7 mouse cellular contexts compared by ENCODE assay signal in genomic region chr11:77100137-77100937, GRCm38 (mm10). TPM values are rescaled to one million over a fixed set of nuclear protein-coding genes. Genes with fewer than 3 reads are reported as not detected.
DNase-seq lines count a peak whose midpoint lies in the region; ATAC-seq and TF ChIP-seq lines count a peak whose summit lies in the region.

No protein-coding gene starts in this region.

- H3K9ac ChIP-seq in intestine, embryonic 16.5 days (ENCODE audit: low read depth, low read length), result no peak overlapping the region

- no peaks in the 10 kb centered on the region for H3K36me3 ChIP-seq in intestine, embryonic 16.5 days (ENCODE audit: control insufficient read depth, insufficient read depth, low read length)

- H3K4me2 ChIP-seq in intestine, embryonic 16.5 days (ENCODE audit: low read depth, low read length), result no peak overlapping the region

- no peak overlapping the region for H3K4me3 ChIP-seq in cerebellum, adult 2 months (replicated peaks; ENCODE audit: insufficient read depth, low read depth, low read length)
- no peak overlapping the region for H3K4me3 ChIP-seq in intestine, embryonic 16.5 days (ENCODE audit: low read length)

- WGBS in cerebellum, adult 2 months, result 16% methylated on average over 10 of the region's 10 CpGs
- 13% methylated on average over 10 of the region's 10 CpGs for WGBS in intestine, embryonic 16.5 days

- no peaks in the 10 kb centered on the region for H3K9me3 ChIP-seq in intestine, embryonic 16.5 days (ENCODE audit: control insufficient read depth, low read length)

- peak; percentile 23; the same call in 1 of the 2 replicates for ATAC-seq in intestine, embryonic 16.5 days

- peak; percentile 56 for DNase-seq in T-cell, adult 2 months (ENCODE audit: low spot score)
- peak; percentile 63 to 83 for DNase-seq in cerebellum, adult 2 months
- peak; percentile 75 to 78 for DNase-seq in frontal cortex, postnatal 25 days (ENCODE audit: low spot score in 2 of 2)
- DNase-seq in left cerebral cortex, postnatal 36 days (ENCODE audit: low spot score in 2 of 2), result peak; percentile 65 to 75
- peak; percentile 24 to 66 for DNase-seq in monocyte, adult 2 months (ENCODE audit: low read depth in 1 of 2, low spot score in 2 of 2)
- peak; percentile 46 to 81 for DNase-seq in spleen, postnatal 14 days (ENCODE audit: low spot score in 2 of 2)

- H3K27me3 ChIP-seq in cerebellum, adult 2 months (ENCODE audit: control insufficient read depth, insufficient read depth, low read length), result no peaks in the 10 kb centered on the region
- H3K27me3 ChIP-seq in intestine, embryonic 16.5 days (replicated peaks; ENCODE audit: control insufficient read depth, insufficient read depth, low read length), result no peaks in the 10 kb centered on the region

- H3K27ac ChIP-seq in cerebellum, adult 2 months (ENCODE audit: insufficient read depth, low read length), result no peak overlapping the region
- no peak overlapping the region for H3K27ac ChIP-seq in intestine, embryonic 16.5 days (ENCODE audit: low read length)

- intact Hi-C loops in left cerebral cortex, postnatal 36 days (cut with DNase I), result loop anchor here (5.0 to 10.0 kb wide), 2 partner anchors 207 to 364 kb away; partner anchors contain the start of gene Coro6

- no peaks in the 10 kb centered on the region for H3K4me1 ChIP-seq in cerebellum, adult 2 months (ENCODE audit: control insufficient read depth, insufficient read depth, low read length)
- peaks cover 4% of the 10 kb centered on the region; the same call in 1 of the 2 replicates for H3K4me1 ChIP-seq in intestine, embryonic 16.5 days (ENCODE audit: control insufficient read depth, insufficient read depth, low read length)

- TF ChIP-seq CTCF in cerebellum, adult 2 months (IDR thresholded peaks at IDR 0.05; ENCODE audit: borderline replicate concordance, insufficient read depth, low read depth, low read length), result peak; percentile 86

- no peak for TF ChIP-seq POLR2A in cerebellum, adult 2 months (IDR thresholded peaks at IDR 0.05; ENCODE audit: borderline replicate concordance, insufficient read depth, low read length)

RNA-seq across cellular contexts. Expression of gene Nsrp1, which starts 22.1 kb away (rescaled TPM):
- 11.1 and 11.8 TPM in 2 replicates for polyA plus RNA-seq in cerebellum, adult 2 months (2012; rRNA removed)
- 43.0 and 50.4 TPM in 2 replicates for polyA plus RNA-seq in intestine, embryonic 16.5 days (2015; fragmentation: Nextera tagmentation; extraction: Ambion mirVana)
- total RNA-seq in left cerebral cortex, postnatal 36 days (2021), result 10 to 100 TPM; 17.3 to 22.6 TPM
